Mouse (Mus musculus) cerebellum, adult 2 months (tissue): ENCODE data around the gene Slco1a5.

Source experiments
- CTCF ChIP-seq: fragments of 200-500 bp; IDR thresholded peaks from 2 replicates; pipeline ENCODE4 v1.5.1; 2011; ENCODE audit warnings: low read depth, mild to moderate bottlenecking, control low read depth, low read length, moderate library complexity, borderline replicate concordance; ENCODE audit not compliant: insufficient read depth
- POLR2A ChIP-seq: fragments of 200-500 bp; IDR thresholded peaks from 2 replicates; pipeline ENCODE4 v1.6.1; 2011; ENCODE audit warnings: low read length, control low read depth, borderline replicate concordance; ENCODE audit not compliant: insufficient read depth

GRCm38 (mm10) chr6:142339576-142339975 is 16.8 kb upstream of the Slco1a5 start:
- no peak for TF ChIP-seq POLR2A
- no peak for TF ChIP-seq CTCF
